In genomic region chr3:86531531-86532269, GRCm38 (mm10) we compare ENCODE assay signal across 17 mouse cellular contexts. TPM values are rescaled to one million over a fixed set of nuclear protein-coding genes. Genes with fewer than 3 reads are reported as not detected.
DNase-seq lines count a peak whose midpoint lies in the region; ATAC-seq lines count a peak whose summit lies in the region.
"Had no signal": no experiment of that assay in that cellular context is flagged by ENCODE, and none has a peak within 500 bp of the region (broad histone marks: within the 10 kb centered on the region; RNA-seq: fewer than 3 reads in every experiment).

No protein-coding gene starts in this region.

- H3K9me3 ChIP-seq in heart, embryonic 11.5 days (replicated peaks; ENCODE audit: control insufficient read depth, low read length), result no peaks in the 10 kb centered on the region
- H3K9me3 ChIP-seq in embryonic facial prominence, embryonic 11.5 days (replicated peaks; ENCODE audit: control insufficient read depth, low read length), result no peaks in the 10 kb centered on the region
- H3K9me3 ChIP-seq in hindbrain, embryonic 15.5 days, result no peaks in the 10 kb centered on the region

- 55% methylated on average over 16 of the region's 16 CpGs for WGBS in heart, embryonic 11.5 days (ENCODE audit: insufficient replicate concordance)
- 29% methylated on average over 16 of the region's 16 CpGs for WGBS in embryonic facial prominence, embryonic 11.5 days
- 33% methylated on average over 16 of the region's 16 CpGs for WGBS in hindbrain, embryonic 15.5 days

- no peak overlapping the region for H3K4me2 ChIP-seq in heart, embryonic 11.5 days
- H3K4me2 ChIP-seq in embryonic facial prominence, embryonic 11.5 days (ENCODE audit: low read depth, low read length), result no peak overlapping the region
- H3K4me2 ChIP-seq in hindbrain, embryonic 15.5 days, result peak overlapping the region; percentile 29

- H3K27ac ChIP-seq in heart, embryonic 11.5 days (ENCODE audit: low read depth, low read length), result no peak overlapping the region
- H3K27ac ChIP-seq in embryonic facial prominence, embryonic 11.5 days (replicated peaks; ENCODE audit: low read depth, low read length), result peak overlapping the region; percentile 72; the same call in 1 of the 2 replicates
- peak overlapping the region; percentile 75 for H3K27ac ChIP-seq in hindbrain, embryonic 15.5 days (replicated peaks)

- ATAC-seq in heart, embryonic 11.5 days (replicated peaks; ENCODE audit: insufficient number of reproducible peaks, low FRiP score, low TSS enrichment), result no peak
- ATAC-seq in embryonic facial prominence, embryonic 11.5 days (replicated peaks; ENCODE audit: insufficient number of reproducible peaks, low FRiP score, low TSS enrichment, low read depth), result peak; percentile 73; the same call in 1 of the 2 replicates
- ATAC-seq in hindbrain, embryonic 15.5 days (ENCODE audit: low FRiP score, low read depth), result peak; percentile 51; the same call in 1 of the 2 replicates
- ATAC-seq: forebrain, embryonic 16.5 days; Patski had no signal

- no peaks in the 10 kb centered on the region for H3K36me3 ChIP-seq in heart, embryonic 11.5 days (ENCODE audit: control insufficient read depth, insufficient read depth, low read length)
- H3K36me3 ChIP-seq in embryonic facial prominence, embryonic 11.5 days (replicated peaks; ENCODE audit: control insufficient read depth, insufficient read depth, low read depth, low read length), result no peaks in the 10 kb centered on the region
- no peaks in the 10 kb centered on the region for H3K36me3 ChIP-seq in hindbrain, embryonic 15.5 days

- no peak overlapping the region for H3K9ac ChIP-seq in heart, embryonic 11.5 days (ENCODE audit: low read depth, low read length)
- H3K9ac ChIP-seq in embryonic facial prominence, embryonic 11.5 days (replicated peaks; ENCODE audit: low read length), result no peak overlapping the region
- no peak overlapping the region for H3K9ac ChIP-seq in hindbrain, embryonic 15.5 days

- H3K27me3 ChIP-seq in heart, embryonic 11.5 days (ENCODE audit: control insufficient read depth, insufficient read depth, low read length), result no peaks in the 10 kb centered on the region
- no peaks in the 10 kb centered on the region for H3K27me3 ChIP-seq in embryonic facial prominence, embryonic 11.5 days (ENCODE audit: control insufficient read depth, insufficient read depth, low read length)
- H3K27me3 ChIP-seq in hindbrain, embryonic 15.5 days, result no peaks in the 10 kb centered on the region
- H3K27me3 ChIP-seq: Patski had no signal

- H3K4me1 ChIP-seq in heart, embryonic 11.5 days (ENCODE audit: control insufficient read depth, insufficient read depth, low read length), result no peaks in the 10 kb centered on the region
- H3K4me1 ChIP-seq in embryonic facial prominence, embryonic 11.5 days (ENCODE audit: control insufficient read depth, insufficient read depth, low read length), result no peaks in the 10 kb centered on the region
- H3K4me1 ChIP-seq in hindbrain, embryonic 15.5 days (replicated peaks), result peaks cover 8% of the 10 kb centered on the region

- no peak overlapping the region for H3K4me3 ChIP-seq in heart, embryonic 11.5 days (ENCODE audit: low read depth, low read length)
- no peak overlapping the region for H3K4me3 ChIP-seq in embryonic facial prominence, embryonic 11.5 days (ENCODE audit: low read depth, low read length)
- no peak overlapping the region for H3K4me3 ChIP-seq in hindbrain, embryonic 15.5 days

- peak; percentile 34 for DNase-seq in heart, adult 11 months
- DNase-seq in embryonic facial prominence, embryonic 11.5 days (ENCODE audit: low spot score), result peak; percentile 88
- peak; percentile 36 for DNase-seq in neural tube, embryonic 10.5 days (ENCODE audit: extremely low spot score, low spot score)
- no peak for DNase-seq in gastrocnemius, postnatal 36 days
- no peak for DNase-seq in cerebellum, adult 8-10 months
- DNase-seq in lung, postnatal 25 days (ENCODE audit: low spot score), result no peak
- DNase-seq: adrenal gland, adult 2 months; cerebellum, adult 9-11 months; kidney, postnatal 14 days; layer of hippocampus, adult 9-11 months; lung, adult 2 months had no signal

- intact Hi-C loops in gastrocnemius, postnatal 36 days (cut with DNase I), result no loop called here

RNA-seq across cellular contexts. Expression of gene Mab21l2, which starts 16.7 kb away (rescaled TPM):
- polyA plus RNA-seq in heart, embryonic 11.5 days (2014; fragmentation: Nextera tagmentation; extraction: Ambion mirVana), result 12.7 and 13.6 TPM in 2 replicates
- 156 and 171 TPM in 2 replicates for polyA plus RNA-seq in embryonic facial prominence, embryonic 11.5 days (2014; fragmentation: Nextera tagmentation; extraction: Ambion mirVana)
- 185 and 211 TPM in 2 replicates for polyA plus RNA-seq in hindbrain, embryonic 15.5 days (2015; fragmentation: Nextera tagmentation; extraction: Ambion mirVana)
- under 1 TPM in 1 of 2 experiments, not detected in 1; 0.10 TPM for total RNA-seq in gastrocnemius, postnatal 36 days (2021)
- total RNA-seq: megakaryocyte progenitor cell, adult 5-6 weeks had no signal
- polyA plus RNA-seq: gonadal fat pad, adult 2 months; Patski had no signal

Comparison
In these comparisons a context has a peak if more than half of its experiments do, and no peak if none do; other contexts are left out.
1. DNase-seq: peak in heart, adult 11 months (single experiment), embryonic facial prominence, embryonic 11.5 days (single experiment) and neural tube, embryonic 10.5 days (single experiment); none in gastrocnemius, postnatal 36 days (0 of 2), cerebellum, adult 8-10 months (single experiment) and lung, postnatal 25 days (single experiment).
2. RNA of gene Mab21l2, which starts 16.7 kb away (polyA plus RNA-seq): 185 to 211 TPM in hindbrain, embryonic 15.5 days and 156 to 171 TPM in embryonic facial prominence, embryonic 11.5 days; 12.7 to 13.6 TPM in heart, embryonic 11.5 days; every median in the first group is over 10 times any median in the second.